Mouse (Mus musculus) left cerebral cortex, adult 11 months (tissue): ENCODE results near the gene 6430550D23Rik.

Source experiments
- DNase-seq: peaks from one replicate; pipeline ENCODE4 v3.0.0; 2022; ENCODE audit warnings: low spot score

6430550D23Rik gene

DNA sequence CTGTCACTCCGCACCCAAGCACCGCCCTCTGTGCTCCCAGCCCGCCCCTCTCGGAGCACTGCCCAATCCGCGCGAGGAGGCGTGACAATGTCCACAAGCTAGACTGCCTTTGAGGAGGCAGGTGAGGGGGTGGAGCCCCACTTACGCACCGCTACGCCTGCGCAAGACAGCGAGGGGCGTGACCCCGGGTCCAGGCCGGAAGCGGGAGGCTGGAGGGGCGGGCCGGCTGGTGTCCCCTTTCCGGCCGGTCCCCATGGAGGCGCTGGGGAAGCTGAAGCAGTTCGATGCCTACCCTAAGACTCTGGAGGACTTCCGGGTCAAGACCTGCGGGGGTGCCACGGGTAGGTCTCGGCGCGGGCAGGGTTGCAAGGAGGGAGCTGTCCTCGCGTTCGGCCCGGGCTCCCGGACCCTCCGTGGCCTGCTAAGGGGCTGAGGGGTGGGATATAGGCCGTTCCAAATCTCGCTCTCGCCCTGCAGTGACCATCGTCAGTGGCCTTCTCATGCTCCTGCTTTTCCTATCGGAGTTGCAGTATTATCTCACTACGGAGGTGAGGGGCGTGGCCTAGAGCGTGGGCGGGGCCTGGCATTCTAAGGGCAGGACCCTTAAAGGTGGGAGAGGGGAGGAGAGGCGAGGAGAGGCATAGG is at the start of gene 6430550D23Rik, which contains the start of gene Ergic3:
Gene 6430550D23Rik (minus strand): TSS at position 90 of the 645 bp plus-strand sequence.
Gene Ergic3 (plus strand): TSS at position 158 of the 645 bp plus-strand sequence.
- peak; percentile 97 for DNase-seq

DNA sequence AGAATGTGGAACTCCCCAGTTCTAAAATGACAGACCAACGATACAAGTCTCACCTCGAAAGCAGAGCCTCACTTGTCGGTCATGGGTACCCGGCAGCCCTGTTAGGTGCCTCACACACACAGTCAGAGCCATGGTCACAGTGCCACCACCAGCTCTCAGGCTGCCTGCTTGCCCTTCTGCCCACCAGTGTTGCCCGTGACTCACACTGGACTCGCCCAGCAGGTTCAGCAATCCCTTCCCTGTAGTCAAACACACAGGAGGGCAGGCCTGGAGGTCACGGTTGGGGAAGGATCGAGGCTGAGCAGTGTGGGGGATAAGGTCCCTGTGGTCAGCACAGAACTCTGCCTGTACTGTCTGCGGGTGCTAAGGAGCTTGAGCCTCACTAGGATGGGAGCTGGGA is 45.0 kb upstream of the 6430550D23Rik start, which contains the start of gene Fer1l4:
Gene Fer1l4 (minus strand): TSS at position 132 of the 400 bp plus-strand sequence.
- no peak for DNase-seq

DNA sequence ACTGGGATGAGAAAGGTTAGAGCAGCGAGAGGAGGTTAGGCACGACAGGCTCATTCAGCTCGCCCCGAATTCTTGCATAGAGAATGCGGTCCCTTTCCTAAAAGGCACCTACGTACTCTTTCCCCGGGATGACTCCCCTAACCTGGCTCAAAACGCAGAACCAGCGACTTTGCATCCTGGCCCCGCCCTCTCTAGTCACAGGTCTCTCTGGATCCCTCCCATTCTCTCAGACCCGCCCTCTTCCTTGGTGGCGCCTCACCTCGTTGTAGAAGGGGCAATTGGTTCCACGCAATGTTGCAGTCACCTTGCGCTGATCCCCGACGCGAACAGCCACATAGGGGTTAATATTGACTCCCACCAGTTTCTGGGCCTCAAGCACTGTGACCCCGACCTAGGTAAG is 40.2 kb upstream of the 6430550D23Rik start:
- DNase-seq = no peak

- DNase-seq = no peak
Measured at GRCm38 (mm10) chr2:156042903-156043302, 35.1 kb upstream of the 6430550D23Rik start.

DNA sequence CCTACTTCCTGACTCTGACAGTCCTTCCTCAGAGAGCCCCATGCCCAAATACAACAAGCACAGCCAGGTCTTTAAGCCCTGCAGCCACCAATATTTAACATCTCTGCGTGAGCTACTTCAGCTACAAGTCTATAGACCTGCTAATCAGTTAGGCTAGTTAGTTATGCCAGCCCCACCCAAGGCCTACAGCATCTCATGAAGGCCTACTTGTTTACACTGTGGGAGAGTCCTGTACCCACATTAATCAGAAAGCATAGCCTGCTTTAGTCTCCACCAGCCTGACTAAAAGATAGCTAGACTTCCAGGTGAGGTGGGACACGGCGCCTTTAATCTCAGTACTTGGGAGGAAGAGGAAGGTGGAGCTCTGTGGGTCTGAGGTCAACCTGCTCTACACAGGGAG is 31.6 kb upstream of the 6430550D23Rik start:
- no peak for DNase-seq

DNA sequence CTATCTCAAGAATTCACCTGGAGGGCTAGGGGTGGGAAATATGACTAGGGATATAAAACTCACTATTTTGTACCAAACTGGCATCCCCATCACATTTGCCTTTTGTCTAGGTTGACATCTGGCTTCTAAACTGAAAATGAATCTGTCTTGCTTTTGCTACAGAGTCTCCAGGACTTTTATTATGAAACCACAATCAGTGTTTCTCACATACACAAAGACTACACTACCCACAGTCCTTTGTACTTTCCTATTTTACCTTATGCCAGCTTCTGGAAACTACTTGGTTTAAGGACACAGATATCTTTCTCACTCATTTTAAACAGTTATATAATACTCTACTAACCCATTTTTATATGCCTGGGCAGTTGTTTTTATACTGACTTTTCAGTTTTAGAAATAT is 17.7 kb upstream of the 6430550D23Rik start:
- DNase-seq = no peak

DNA sequence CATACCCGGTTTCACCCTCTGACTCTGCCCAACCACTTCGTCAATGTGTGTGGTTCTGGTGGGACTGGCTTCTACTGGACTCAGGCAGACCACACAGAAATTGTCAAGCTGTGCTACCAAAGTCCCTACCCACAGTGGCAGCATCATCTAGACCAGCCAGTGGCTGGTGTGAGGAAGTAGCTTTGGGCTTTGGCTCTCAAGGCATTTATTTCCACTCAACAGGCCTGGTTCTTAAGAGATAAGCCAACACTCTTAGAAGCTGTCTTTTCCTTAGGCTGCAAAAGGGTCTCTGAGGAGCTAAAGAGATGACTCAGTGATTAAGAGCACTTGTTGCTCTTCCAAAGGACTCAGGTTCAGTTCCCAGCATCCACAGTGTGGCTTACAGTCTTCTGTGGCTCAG is 14.0 kb upstream of the 6430550D23Rik start:
- DNase-seq = no peak

DNA sequence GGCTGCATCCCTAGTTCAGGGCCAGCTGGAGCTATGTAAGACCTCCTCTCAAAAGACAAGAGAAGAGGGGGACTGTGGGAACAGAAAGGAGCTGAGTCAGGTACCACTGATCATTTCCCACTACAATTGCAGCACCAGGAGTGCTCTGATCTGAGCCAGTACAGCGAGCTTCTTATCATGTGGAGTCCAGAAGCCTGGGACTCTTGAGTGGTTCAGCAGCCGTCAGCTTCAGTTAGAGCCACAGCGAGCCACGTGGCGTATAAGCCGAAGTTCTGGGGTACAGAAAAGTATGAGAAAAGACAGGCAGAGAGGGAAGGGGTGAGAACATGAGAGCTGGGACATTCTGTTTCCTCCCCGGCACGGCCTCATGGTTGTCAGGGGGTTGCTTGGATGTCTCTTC is 13.4 kb upstream of the 6430550D23Rik start:
- no peak for DNase-seq

GRCm38 (mm10) chr2:156018106-156018505 is 10.3 kb upstream of the 6430550D23Rik start:
- no peak for DNase-seq

DNA sequence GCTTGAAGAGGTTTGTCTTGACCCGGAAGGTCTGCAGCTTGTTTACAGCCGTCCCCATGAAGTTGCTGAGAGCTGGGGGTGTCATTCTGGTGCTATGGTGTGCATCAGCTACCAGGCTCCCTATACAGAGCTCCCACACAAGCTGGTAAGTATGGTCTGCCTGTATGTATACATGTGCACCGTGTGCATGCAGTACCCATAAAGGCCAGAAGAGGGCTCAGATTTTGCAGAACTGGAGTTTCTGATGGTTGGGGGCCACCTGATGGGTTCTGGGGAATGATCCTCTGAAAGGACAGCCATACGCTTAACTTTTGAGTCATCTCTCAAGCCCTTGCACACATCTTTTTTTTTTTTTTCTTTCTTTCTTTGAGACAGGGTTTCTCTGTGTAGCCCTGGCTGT is 2.4 kb downstream of the 6430550D23Rik start:
- DNase-seq = no peak

DNA sequence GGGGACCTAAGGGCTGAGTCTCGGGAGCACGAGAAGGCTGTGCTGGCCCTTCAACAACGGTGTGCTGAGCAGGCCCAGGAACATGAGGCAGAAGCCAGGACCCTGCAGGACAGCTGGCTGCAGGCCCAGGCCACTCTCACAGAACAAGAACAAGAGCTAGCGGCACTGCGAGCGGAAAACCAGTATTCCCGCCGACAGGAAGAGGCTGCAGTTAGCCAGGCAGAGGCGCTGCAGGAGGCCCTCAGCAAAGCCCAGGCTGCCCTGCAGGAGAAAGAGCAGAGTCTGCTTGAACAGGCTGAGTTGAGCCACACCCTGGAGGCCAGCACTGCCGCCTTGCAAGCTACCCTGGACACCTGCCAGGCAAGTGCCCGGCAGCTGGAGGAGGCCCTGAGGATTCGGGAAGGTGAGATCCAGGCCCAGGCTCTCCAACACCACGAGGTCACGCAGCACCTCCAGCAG is 15.9 kb downstream of the 6430550D23Rik start:
- no peak for DNase-seq

GRCm38 (mm10) chr2:155991151-155991550 is 16.6 kb downstream of the 6430550D23Rik start:
- DNase-seq = no peak

DNA sequence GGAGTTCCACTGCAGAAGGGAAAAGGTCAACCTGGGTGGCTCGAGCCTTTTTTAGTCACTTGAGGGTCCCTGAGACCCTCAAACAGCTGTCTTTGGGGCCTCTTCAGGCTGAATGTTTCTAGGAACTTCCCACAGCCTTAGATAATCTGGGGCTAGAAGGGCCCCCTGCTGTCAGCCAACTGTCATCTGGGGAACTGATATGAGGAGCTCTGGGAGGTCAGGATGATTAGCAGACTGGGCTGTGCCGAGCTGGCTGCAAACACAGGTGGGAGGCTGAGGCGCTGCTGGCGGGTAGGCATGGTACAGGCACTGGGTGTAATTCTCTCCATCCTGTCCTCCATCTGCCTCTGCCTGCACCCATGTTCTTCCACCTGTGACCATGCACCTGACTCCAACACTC is 18.7 kb downstream of the 6430550D23Rik start:
- DNase-seq = no peak

DNA sequence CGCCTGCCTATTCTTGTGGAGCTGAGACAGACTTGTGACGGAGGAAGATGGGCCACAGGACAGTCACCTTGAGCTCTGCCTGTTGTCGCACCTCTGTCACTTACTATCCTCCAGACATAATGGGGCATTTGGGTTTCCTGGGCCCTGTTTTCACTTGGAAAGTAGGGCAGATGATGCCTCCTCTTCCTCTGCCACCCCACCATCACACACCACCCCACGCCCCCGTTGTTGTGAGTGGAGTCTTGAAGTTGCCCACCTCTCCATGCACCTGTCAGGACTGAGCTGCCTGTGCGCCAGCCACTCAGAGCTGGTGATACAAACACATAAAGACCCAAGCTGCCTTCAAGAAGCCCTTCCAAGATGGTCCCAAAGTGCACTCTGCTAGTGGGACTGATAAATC is 20.6 kb downstream of the 6430550D23Rik start:
- no peak for DNase-seq

GRCm38 (mm10) chr2:155985776-155986175 is 22.0 kb downstream of the 6430550D23Rik start:
- DNase-seq = no peak

GRCm38 (mm10) chr2:155979328-155979991 is 28.3 kb downstream of the 6430550D23Rik start:
- DNase-seq = no peak

DNA sequence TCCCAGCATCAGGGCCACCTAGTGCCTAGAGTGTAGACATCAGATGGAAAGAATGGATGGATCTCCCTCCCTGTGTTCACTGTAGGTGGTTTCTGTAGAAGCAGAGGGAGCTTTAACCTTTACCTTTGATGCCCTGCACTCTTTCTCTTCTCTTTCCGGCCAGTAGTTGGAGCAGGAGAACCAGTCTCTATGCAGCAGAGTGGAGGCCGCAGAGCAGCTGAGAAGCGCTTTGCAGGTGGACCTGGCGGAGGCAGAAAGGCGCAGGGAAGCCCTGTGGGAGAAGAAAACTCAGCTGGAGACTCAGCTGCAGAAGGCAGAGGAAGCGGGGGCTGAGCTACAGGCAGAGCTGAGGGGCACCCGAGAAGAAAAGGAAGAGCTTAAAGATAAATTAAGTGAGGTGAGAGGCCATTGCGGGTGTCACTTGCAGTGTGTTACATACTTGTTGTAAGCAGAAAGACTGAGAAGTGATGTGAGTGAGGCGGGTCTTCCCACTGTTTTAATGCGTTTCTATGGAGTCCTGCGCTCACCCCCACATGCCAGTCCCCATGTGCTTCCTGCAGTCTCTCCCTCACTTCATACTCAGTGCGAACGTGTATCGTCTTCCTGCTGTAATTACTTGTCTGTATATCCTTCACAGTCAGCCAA is 33.6 kb downstream of the 6430550D23Rik start:
- no peak for DNase-seq

- DNase-seq = no peak
Measured at GRCm38 (mm10) chr2:155973348-155973747, 34.4 kb downstream of the 6430550D23Rik start.

DNA sequence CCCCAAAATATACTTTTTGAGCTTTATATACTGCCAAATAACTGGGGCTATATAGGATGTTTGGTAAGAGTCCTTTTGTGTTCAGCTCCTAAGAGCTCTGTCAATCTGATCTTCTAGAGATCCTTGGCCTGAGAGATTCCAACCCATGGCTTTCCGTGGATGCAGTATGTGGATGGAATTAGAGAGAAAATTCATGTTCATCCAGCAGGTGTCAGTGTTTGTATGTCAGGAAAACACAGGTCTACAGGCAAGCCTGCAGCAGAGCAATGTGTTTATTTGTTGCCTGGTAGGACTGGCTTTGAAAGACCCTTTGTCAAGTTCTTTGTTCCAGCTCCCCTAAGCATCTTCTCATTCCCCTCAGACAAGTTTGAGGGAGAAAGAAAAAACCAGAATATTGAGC is 44.8 kb downstream of the 6430550D23Rik start:
- no peak for DNase-seq

DNA sequence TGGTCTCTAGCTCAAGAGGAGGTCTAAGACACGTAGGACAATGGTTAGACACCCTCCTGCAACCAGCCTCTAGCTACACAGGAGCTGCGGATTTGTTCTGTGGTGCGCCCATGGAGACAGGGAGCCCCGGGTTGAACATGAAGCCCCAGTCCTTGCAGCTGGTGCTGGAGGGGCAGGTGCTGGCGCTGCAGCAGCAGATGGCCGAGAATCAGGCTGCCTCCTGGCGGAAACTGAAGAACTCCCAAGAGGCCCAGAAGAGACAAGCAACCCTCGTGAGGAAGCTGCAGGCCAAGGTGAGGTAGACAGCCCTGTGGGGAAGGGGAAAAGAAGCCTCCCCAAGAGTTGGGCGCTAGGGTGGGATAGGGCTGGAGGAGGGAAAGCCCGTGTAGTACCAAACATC is 45.9 kb downstream of the 6430550D23Rik start:
- DNase-seq = no peak

DNA sequence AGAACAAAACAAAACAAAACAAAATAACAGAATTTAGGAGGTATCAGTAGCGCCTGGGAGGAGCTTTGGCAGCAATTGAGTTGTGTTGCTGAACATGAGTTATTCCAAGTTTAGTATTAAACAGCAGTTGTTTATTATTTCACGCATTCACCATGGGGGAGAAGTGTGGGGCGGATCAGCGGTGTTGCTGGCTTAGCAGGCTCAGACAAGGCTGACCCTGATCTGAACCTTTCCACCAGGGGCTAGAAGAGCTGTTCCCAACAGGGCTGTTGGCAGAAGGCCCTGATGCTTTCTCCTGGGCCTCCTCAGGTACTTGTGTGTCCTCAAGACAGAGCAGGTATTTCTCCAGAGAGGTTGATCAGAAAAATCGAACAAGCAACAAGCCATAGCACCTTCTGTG is 47.8 kb downstream of the 6430550D23Rik start:
- DNase-seq = no peak

DNA sequence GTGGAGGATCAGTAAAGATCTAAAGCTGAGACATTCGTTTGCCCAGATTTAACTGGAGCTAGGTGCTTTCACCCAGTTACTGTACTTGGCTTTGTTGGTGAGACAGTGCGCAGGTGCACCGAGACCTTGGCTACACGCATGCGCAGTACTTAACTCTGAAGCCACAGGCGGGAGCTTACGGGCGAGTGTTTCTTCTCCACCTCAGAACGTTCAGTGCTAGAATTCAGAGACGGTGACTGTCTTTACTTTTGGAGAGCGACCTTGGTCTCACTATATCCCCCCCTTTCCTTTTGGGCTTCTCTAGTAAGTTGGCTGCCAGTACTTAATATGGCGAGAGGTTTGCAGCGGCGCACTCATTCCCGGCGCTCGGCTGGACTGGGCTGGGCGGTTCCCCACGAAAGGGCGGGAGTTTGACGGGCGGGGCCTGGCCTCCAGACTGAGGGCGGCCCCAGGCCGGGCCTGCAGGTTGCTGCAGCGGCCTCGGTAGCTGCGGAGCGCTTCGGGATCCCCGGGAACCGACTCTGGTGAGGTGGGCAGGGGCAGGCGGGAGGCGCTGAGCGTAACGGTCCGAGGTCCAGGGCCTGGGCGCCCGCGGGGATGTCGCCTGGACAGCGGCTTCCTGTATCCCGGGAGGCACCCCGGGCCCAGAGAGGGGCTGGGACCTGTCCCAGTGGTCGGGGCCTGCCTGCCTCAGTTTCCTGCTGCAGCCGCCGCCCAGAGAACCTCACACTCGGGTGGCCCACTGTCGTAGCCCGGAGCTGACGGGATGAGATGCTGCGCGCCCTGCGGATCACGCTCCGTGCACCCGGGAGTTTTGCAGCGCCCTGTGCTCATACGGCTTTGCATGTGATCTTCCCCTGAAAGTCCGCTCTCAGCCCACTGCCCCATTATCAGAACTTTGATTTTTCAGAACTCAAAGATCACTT is 51.4 kb downstream of the 6430550D23Rik start, which contains the start of gene Cep250:
Gene Cep250 (plus strand): TSS at position 325 of the 926 bp plus-strand sequence.
- peak; percentile 77 for DNase-seq
